Mouse (Mus musculus): ENCODE measurements around the gene Arg1. TPM values are rescaled to one million over a fixed set of nuclear protein-coding genes. Genes with fewer than 3 reads are reported as not detected.

Gene Arg1
- polyA plus RNA-seq, 1 experiment from 2014 or later = 1.6 TPM

- H3K9ac ChIP-seq (ENCODE audit: low read depth, low read length) = no peak overlapping the region
- H3K9me3 ChIP-seq (replicated peaks; ENCODE audit: low read length) = no peaks in the 10 kb centered on the region
- H3K27ac ChIP-seq = no peak overlapping the region
- WGBS = 69% methylated on average over 4 of the region's 4 CpGs
- H3K4me3 ChIP-seq (replicated peaks; ENCODE audit: low read depth, low read length) = no peak overlapping the region
- H3K27me3 ChIP-seq (ENCODE audit: insufficient read depth, low read length) = no peaks in the 10 kb centered on the region
- DNase-seq (ENCODE audit: low spot score) (no peak), ATAC-seq (replicated peaks; ENCODE audit: low FRiP score, low read depth) (no peak)
- no peak for TF ChIP-seq CTCF (IDR thresholded peaks at IDR 0.05; ENCODE audit: low read depth)
- peaks cover 7% of the 10 kb centered on the region for H3K4me1 ChIP-seq (replicated peaks; ENCODE audit: insufficient read depth, low read length)
- no peaks in the 10 kb centered on the region for H3K36me3 ChIP-seq (ENCODE audit: insufficient read depth, low read length)
- no peak overlapping the region for H3K4me2 ChIP-seq (ENCODE audit: low read length)
Observed at GRCm38 (mm10) chr10:24922977-24923376, 4.3 kb downstream of the Arg1 start.

GRCm38 (mm10) chr10:24915486-24915885 is 11.8 kb downstream of the Arg1 start:
- no peak overlapping the region for H3K27ac ChIP-seq
- H3K36me3 ChIP-seq (ENCODE audit: insufficient read depth, low read length) = peaks cover 13% of the 10 kb centered on the region; the same call in 1 of the 2 replicates
- no peaks in the 10 kb centered on the region for H3K27me3 ChIP-seq (ENCODE audit: insufficient read depth, low read length)
- WGBS = 88% methylated on average over 6 of the region's 6 CpGs
- H3K9me3 ChIP-seq (replicated peaks; ENCODE audit: low read length) = no peaks in the 10 kb centered on the region
- H3K4me3 ChIP-seq (replicated peaks; ENCODE audit: low read depth, low read length) = no peak overlapping the region
- no peak overlapping the region for H3K4me2 ChIP-seq (ENCODE audit: low read length)
- TF ChIP-seq CTCF (IDR thresholded peaks at IDR 0.05; ENCODE audit: low read depth) = no peak
- no peak for ATAC-seq (replicated peaks; ENCODE audit: low FRiP score, low read depth)
- no peak for DNase-seq (ENCODE audit: low spot score)
- H3K9ac ChIP-seq (ENCODE audit: low read depth, low read length) = no peak overlapping the region
- no peaks in the 10 kb centered on the region for H3K4me1 ChIP-seq (replicated peaks; ENCODE audit: insufficient read depth, low read length)

GRCm38 (mm10) chr10:24912576-24912975 is 14.7 kb downstream of the Arg1 start:
- H3K4me1 ChIP-seq (replicated peaks; ENCODE audit: insufficient read depth, low read length) = no peaks in the 10 kb centered on the region
- ATAC-seq (replicated peaks; ENCODE audit: low FRiP score, low read depth) (no peak), DNase-seq (ENCODE audit: low spot score) (no peak)
- no peaks in the 10 kb centered on the region for H3K27me3 ChIP-seq (ENCODE audit: insufficient read depth, low read length)
- H3K36me3 ChIP-seq (ENCODE audit: insufficient read depth, low read length) = peaks cover 33% of the 10 kb centered on the region
- no peak overlapping the region for H3K4me3 ChIP-seq (replicated peaks; ENCODE audit: low read depth, low read length)
- WGBS = 95% methylated on average over 14 of the region's 14 CpGs
- no peak overlapping the region for H3K27ac ChIP-seq
- no peak for TF ChIP-seq CTCF (IDR thresholded peaks at IDR 0.05; ENCODE audit: low read depth)
- H3K9ac ChIP-seq (ENCODE audit: low read depth, low read length) = no peak overlapping the region
- H3K9me3 ChIP-seq (replicated peaks; ENCODE audit: low read length) = no peaks in the 10 kb centered on the region
- no peak overlapping the region for H3K4me2 ChIP-seq (ENCODE audit: low read length)

- 85% methylated on average over 8 of the region's 8 CpGs for WGBS
- no peak for ATAC-seq (replicated peaks; ENCODE audit: low FRiP score, low read depth)
- H3K9me3 ChIP-seq (replicated peaks; ENCODE audit: low read length) = no peaks in the 10 kb centered on the region
- H3K36me3 ChIP-seq (ENCODE audit: insufficient read depth, low read length) = peaks cover 39% of the 10 kb centered on the region
- H3K27ac ChIP-seq = no peak overlapping the region
- H3K4me3 ChIP-seq (replicated peaks; ENCODE audit: low read depth, low read length) = no peak overlapping the region
- TF ChIP-seq CTCF (IDR thresholded peaks at IDR 0.05; ENCODE audit: low read depth) = no peak
- H3K4me2 ChIP-seq (ENCODE audit: low read length) = no peak overlapping the region
- no peak for DNase-seq (ENCODE audit: low spot score)
- H3K27me3 ChIP-seq (ENCODE audit: insufficient read depth, low read length) = no peaks in the 10 kb centered on the region
- H3K9ac ChIP-seq (ENCODE audit: low read depth, low read length) = no peak overlapping the region
- no peaks in the 10 kb centered on the region for H3K4me1 ChIP-seq (replicated peaks; ENCODE audit: insufficient read depth, low read length)
Observed at GRCm38 (mm10) chr10:24911199-24911598, 16.1 kb downstream of the Arg1 start.

- H3K4me2 ChIP-seq (ENCODE audit: low read length) = no peak overlapping the region
- DNase-seq (ENCODE audit: low spot score) (no peak), ATAC-seq (replicated peaks; ENCODE audit: low FRiP score, low read depth) (no peak)
- 91% methylated on average over 10 of the region's 10 CpGs for WGBS
- no peaks in the 10 kb centered on the region for H3K9me3 ChIP-seq (replicated peaks; ENCODE audit: low read length)
- H3K36me3 ChIP-seq (ENCODE audit: insufficient read depth, low read length) = peaks cover 69% of the 10 kb centered on the region
- no peaks in the 10 kb centered on the region for H3K27me3 ChIP-seq (ENCODE audit: insufficient read depth, low read length)
- no peak for TF ChIP-seq CTCF (IDR thresholded peaks at IDR 0.05; ENCODE audit: low read depth)
- H3K4me3 ChIP-seq (replicated peaks; ENCODE audit: low read depth, low read length) = no peak overlapping the region
- H3K27ac ChIP-seq = no peak overlapping the region
- H3K4me1 ChIP-seq (replicated peaks; ENCODE audit: insufficient read depth, low read length) = no peaks in the 10 kb centered on the region
- no peak overlapping the region for H3K9ac ChIP-seq (ENCODE audit: low read depth, low read length)
Observed at GRCm38 (mm10) chr10:24905627-24906026, 21.7 kb downstream of the Arg1 start.

DNA sequence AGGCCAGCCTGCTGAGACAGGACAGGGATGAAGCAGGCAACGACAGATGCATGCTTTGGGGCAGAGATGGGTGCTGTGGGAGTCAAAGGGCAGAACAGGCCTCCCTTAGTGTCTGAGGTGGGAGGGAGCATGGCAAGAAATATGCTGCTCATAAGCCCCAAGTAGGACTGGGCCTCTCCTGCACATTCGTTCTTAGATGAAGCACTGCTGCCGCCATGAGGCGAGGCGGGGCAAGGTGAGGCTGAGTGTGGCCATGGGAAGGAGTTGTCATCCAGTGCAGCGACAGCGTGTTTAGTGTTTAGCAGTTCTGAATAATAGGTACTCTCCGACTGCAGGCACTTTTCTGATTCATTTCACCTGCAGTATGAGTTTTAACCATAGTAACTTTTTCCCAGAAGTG is 31.4 kb downstream of the Arg1 start:
- Histone ChIP-seq H3K27me3 (ENCODE audit: insufficient read depth, low read length) (no peaks in the 10 kb centered on the region), H3K27ac (no peak overlapping the region), H3K4me3 (replicated peaks; ENCODE audit: low read depth, low read length) (no peak overlapping the region), H3K4me2 (ENCODE audit: low read length) (no peak overlapping the region), H3K9ac (ENCODE audit: low read depth, low read length) (no peak overlapping the region), H3K36me3 (ENCODE audit: insufficient read depth, low read length) (peaks cover 71% of the 10 kb centered on the region), H3K9me3 (replicated peaks; ENCODE audit: low read length) (no peaks in the 10 kb centered on the region), H3K4me1 (replicated peaks; ENCODE audit: insufficient read depth, low read length) (no peaks in the 10 kb centered on the region)
- WGBS = 81% methylated on average over 8 of the region's 8 CpGs
- peak; percentile 25; the same call in 1 of the 2 replicates for ATAC-seq (replicated peaks; ENCODE audit: low FRiP score, low read depth)
- DNase-seq (ENCODE audit: low spot score) = no peak
- peak; percentile 30; the same call in 1 of the 2 replicates for TF ChIP-seq CTCF (IDR thresholded peaks at IDR 0.05; ENCODE audit: low read depth)

DNA sequence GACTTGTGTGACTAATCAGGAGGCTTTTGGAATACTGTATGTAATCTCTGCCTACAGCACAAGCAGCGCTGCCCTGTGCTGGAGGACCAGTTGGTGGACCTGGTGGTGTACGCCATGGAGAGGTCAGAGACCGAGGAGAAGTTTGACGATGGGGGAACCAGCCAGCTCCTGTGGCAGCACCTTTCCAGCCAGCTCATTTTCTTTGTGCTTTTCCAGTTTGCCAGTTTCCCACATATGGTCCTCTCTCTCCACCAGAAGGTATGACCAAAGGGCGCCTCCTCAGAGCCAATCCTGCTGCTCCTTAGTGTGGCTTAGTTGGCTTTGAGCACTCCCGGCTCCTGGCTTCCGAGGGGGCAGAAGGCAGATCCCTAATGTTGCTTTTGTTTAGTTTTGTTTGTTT is 38.9 kb downstream of the Arg1 start:
- ATAC-seq (replicated peaks; ENCODE audit: low FRiP score, low read depth) = no peak
- Histone ChIP-seq H3K9me3 (replicated peaks; ENCODE audit: low read length) (no peaks in the 10 kb centered on the region), H3K27me3 (ENCODE audit: insufficient read depth, low read length) (no peaks in the 10 kb centered on the region), H3K4me1 (replicated peaks; ENCODE audit: insufficient read depth, low read length) (no peaks in the 10 kb centered on the region), H3K27ac (no peak overlapping the region), H3K9ac (ENCODE audit: low read depth, low read length) (no peak overlapping the region), H3K4me2 (ENCODE audit: low read length) (no peak overlapping the region), H3K4me3 (replicated peaks; ENCODE audit: low read depth, low read length) (no peak overlapping the region), H3K36me3 (ENCODE audit: insufficient read depth, low read length) (peaks cover 46% of the 10 kb centered on the region)
- no peak for TF ChIP-seq CTCF (IDR thresholded peaks at IDR 0.05; ENCODE audit: low read depth)
- WGBS = 96% methylated on average over 7 of the region's 7 CpGs
- DNase-seq (ENCODE audit: low spot score) = no peak
